Mouse (Mus musculus): ENCODE measurements around the gene Net1.
"Not testable (repeated sequence)": the region's sequence is repeated elsewhere in the genome, so short reads cannot be mapped to it uniquely, and the experiment has no call there.

Gene Net1

DNA sequence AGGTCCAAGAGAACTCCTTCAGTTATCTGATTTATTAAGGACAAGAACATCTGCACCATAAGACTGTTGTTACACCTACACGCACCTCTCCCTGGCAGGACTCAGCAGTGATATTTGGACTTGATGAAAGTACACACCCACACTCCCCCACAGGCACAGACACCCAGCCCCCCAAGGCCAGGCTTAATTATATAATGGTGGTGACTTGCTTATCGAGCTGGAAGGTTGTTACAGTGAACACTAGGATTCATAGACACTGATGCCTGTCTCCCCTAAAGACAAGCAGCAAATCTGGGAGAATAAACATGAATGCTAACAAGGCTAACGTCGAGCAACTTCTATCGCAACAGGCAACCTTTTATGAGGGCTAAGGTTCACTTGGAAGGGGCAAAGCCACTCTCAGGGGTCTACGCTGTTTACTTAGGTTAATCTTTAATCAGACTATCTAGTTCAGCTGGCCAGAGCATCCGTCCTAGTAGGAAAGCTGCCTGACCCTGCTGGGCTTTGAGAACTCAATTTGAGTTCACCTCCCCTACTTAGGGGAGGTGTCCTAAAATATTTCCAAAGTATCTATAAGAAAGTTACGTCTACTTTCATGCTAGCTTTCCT lies 26.4 kb downstream of the Net1 start:
- DNase-seq (ENCODE audit: low read depth, low spot score): no peak

DNA sequence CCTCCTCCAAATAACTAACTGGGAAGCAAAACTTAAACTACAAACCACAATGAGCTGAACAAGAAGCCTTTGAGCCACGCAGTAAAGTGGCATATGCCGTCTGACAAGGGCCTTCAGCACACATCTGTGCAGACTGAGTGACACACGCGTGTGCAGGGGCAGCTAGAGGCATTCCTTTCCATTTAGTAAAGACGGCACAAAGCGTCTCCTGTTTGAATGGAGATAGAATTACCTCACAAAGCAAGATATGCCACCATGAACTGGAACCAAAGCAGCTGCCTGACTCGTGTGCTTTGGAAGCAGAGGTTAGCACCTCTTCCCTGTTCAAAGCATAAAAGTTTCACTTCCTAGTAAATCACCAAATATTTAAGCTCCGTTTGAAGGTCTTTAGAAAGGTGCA lies 28.0 kb downstream of the Net1 start:
- no peak for DNase-seq (ENCODE audit: low read depth, low spot score)

DNA sequence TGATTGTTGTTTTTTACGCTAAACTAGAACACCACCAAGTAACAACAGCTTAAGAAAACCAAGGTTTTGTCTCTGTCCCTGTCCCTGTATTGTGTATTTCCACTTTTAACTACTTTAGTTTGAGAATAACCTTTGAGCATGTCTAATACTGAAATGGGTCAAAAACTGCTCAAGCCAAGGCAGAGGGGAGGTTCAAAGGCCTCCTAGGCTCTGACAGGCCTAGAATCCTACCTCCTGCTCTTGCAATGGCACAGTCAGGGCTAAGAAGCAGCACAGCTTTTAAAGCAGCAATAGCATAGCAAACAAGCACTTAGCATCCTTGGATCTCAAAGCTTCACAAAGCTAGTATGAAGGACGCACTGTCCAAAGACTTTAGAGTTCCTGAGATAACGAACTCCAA lies 28.9 kb downstream of the Net1 start:
- no peak for DNase-seq (ENCODE audit: low read depth, low spot score)

DNA sequence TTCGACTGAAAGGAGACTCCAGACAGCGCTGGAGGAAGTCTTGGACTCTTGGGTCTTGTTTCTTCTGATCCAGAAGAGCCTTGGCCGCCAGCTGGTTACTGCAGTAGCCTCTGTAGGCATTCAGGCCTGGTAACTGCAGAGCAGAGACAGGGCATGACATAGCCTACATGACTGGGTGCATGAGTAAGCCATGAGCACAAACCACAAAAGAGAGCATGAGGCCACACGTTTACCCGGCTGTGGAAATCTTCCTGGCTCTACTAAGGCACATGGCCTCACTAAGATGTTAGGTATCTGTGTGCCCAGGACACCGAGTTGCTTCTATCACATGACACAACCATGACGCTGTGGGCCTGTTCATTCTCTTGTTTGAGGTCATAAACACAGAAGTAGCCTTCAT lies 31.4 kb downstream of the Net1 start:
- no peak for DNase-seq (ENCODE audit: low read depth, low spot score)

DNA sequence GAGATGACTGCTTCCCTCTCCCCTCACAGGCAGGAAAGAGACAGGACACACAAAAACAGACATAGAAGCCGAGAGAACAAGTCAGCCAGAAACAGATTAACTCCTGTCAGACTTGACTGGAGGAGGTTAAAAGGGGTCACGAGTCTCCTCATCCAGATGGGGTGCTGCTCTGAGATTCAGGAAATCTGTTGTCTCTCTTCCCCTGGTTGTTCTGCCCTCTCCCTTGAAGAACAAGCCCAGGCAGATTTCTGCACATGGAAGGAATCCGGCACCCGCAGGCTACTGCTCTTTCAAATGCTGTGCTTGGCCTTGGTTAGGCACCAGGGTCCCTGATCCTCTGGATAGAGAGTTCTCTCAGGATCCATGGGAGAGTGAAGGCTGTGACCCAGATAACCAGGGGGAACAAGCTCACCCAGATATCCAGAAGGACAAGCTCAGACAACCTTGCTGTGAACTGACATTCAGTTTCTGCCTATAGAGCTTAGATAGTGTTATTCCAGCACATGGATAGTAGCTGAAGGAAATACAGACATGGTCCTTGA lies 40.3 kb downstream of the Net1 start:
- DNase-seq (ENCODE audit: low read depth, low spot score): no peak

DNA sequence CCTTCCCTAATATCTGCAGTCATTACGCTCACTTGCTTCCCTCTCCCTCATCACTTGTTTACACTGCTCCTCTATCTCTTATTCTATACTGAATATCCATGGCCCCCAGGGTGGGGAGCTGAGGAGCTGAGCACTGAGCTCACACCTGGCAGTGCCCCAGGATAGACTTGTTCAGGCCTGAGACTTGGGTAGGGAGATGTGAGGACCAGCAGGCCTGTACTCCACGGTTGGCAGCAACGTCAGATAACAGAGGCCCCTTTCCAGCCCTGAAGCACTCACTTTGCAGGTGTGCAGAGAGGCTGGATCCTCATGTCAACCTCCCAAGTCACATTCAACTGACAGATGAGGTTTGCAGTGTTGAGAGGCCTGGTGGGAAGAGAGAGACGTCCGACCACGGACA lies 40.8 kb downstream of the Net1 start:
- no peak for DNase-seq (ENCODE audit: low read depth, low spot score)

DNA sequence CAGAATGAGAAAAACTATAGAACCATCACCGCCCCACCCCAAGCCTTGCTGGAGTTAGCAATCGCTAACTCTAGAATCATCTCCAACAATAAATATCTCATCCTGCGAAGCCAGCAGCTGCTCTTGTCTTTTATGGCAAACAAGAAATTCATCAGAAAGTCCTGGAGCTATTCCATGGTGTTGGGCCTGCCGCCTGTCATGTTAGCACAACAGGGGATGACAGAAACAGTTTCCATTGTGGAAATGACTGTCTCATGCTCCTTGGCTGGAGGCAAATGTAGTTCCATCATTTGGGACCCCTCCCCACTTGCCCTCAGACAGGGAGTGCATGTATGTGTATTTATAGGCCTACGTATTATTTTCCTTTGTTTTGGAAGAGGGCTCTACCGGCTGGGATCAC lies 41.6 kb downstream of the Net1 start:
- DNase-seq (ENCODE audit: low read depth, low spot score): no peak

DNA sequence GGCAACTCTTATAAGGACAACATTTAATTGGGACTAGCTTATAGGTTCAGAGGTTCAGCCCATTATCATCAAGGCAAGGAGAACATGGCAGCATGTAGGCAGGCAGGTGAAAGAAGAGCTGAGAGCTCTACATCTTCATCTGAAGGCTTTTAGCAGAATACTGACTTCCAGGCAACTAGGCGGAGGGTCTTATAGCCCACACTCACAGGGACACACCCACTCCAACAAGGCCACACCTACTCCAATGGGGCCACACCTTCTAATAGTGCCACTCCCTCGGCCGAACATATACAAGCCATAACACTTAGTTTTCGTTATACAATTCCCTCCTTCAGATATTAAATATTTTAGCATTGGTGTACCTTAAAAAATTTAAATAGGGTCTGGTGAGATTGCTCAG lies 45.2 kb downstream of the Net1 start:
- no peak for DNase-seq (ENCODE audit: low read depth, low spot score)

DNA sequence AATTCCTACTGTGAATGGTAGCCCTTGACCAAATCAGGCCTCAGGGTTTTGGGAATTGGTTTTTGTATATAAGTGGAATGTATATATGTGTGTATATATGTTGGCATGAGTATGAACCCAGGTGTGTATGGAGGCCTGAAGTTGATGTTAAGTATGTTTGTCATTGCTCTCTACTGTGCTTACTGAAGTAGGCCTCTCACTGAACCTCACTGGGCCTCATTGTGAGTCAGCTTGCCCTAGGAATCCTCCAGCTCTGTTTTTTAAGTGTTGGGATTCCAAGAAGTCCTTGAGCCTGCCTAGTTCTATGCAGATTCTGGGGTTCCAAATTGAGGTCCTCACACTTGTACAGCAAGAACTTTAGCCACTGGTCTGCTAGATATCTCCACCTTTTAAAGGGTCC lies 48.1 kb downstream of the Net1 start:
- no peak for DNase-seq (ENCODE audit: low read depth, low spot score)

DNA sequence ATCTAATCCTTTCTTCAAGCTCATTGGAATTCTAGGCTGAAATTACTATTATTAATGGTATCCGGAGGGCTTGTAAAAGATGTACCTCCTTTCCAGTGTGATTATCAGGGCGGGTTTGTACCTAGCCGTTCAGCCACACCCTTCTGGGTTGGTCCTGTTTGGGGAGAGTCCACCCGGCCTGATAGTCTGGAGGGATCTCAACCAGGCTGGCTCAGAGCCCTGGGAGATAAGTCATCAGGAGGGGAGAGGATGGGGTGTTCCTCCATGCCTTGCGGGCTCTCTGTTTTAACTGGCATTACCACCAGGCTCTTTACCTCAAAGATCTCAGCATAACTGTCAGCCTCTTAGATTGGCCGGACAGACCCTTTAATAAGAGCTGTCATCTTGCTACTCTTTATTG lies 50.9 kb downstream of the Net1 start:
- no peak for DNase-seq (ENCODE audit: low read depth, low spot score)

DNA sequence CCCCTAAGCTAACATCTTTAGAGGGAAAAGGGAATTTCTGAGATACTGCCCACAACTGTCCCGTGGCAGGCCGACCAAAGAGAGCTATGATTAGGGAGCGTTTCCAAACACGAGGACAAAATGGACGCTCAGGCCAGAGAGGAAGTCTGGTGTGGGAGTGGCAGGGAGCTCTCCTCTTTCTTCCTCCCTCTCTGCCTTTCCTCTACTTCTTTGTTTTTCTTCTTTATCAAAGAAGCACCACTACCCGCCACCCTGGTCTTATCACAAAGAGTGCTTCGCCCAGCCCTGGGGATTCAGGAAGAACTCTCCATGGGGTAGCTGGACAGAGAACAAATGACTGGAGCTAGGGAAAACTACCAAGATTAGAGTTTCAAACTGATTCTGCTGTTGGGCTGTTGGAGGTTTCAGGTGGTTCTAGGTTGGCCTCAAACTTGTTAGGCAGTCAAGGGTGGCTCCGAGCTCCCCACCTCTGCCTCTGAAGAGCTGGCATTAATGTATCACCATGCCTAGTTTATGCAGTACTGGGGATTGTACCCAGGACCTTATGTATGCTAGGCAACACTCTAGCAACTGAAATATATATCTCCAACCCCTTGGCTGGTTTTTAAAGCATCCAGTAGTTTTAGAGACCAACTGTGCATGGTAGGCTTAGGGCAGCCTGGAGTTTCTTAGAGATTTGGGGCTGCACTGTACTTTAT lies 51.5 kb downstream of the Net1 start:
- peak; percentile 24 for DNase-seq (ENCODE audit: low read depth, low spot score)

DNA sequence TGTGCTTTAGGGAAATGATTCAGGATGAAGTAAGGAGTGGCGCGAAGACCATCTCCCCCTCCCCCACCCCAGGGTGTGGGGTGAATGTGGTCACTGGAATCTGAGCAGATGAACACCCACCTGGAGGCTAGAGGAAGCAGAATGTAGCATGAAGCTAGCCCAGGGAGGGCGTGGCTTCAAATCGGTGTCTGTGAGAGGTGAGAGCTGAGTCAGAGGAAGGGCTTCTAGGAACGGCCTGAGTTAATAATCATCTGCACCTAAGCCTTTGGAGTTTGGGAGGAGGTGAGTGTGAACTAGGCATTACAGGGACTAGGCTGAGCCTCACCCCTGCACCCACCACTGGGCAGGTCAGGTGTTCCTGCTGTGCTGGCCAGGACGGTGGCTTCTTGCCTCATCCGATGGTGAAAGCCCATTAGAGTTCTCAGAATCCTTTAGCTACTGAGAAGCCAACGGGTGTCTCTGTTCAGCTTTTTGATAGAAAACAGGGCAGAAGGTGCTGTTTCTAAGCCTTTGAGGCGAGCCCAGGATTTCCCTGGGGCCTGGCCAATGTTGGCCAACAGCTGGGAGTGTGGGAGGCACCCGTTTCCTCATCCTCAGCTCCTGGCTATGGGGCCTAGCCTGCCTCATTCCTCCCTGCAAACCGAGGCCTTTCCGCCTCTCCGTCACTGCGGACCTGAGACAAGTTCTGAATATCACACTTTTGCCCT lies 52.2 kb downstream of the Net1 start:
- DNase-seq (ENCODE audit: low read depth, low spot score): no peak

DNA sequence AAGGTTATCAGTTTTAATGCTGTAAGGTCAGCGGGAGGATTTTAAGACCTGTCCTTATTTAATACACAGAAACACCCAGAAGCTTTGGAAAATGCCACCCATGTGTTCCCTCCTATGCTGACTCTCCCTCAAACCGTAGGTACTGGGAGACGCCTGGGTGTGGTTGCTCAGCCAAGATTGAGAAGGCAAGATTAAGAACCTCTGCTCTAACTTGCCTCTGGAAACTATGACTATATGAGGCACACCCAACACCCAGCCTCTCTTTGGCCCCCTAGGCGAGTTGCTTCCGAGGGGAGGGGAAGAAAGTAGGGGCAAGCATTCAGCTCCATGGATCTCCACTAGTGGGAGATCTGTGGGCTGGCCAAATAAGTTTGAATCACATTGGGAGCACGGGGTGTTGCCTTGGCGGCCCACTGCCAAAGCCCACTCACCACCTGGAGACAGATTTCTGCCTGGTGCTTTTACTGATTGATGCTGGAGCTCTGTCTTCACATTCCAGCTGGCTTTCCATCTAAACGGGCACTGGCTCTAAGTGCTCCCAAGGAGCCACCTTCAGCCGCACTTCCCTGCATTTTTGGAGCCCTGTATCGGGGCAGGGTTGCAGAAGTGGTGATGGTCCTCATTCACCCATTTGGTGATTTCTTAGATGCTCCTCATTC lies 55.0 kb downstream of the Net1 start:
- no peak for DNase-seq (ENCODE audit: low read depth, low spot score)

DNA sequence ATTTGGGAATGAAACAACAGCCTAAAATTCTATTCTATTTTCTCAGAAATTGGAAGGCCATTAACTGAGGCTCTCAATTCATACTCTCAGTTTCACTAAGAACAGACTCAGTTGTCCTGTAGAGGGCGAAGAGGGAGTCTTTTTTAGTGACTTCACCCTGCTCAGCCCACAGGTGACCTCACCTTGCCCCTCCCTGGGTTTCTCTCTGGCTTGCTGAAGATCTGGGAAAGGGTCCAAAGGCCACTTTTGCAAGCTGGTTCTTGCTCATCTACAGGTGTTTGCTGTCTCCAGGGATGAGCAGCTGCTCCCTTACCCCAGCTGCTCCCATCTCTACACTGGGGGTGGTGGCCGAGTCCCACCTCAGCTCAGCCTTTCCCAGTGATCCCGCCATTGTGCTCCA lies 55.7 kb downstream of the Net1 start:
- DNase-seq (ENCODE audit: low read depth, low spot score): no peak

DNA sequence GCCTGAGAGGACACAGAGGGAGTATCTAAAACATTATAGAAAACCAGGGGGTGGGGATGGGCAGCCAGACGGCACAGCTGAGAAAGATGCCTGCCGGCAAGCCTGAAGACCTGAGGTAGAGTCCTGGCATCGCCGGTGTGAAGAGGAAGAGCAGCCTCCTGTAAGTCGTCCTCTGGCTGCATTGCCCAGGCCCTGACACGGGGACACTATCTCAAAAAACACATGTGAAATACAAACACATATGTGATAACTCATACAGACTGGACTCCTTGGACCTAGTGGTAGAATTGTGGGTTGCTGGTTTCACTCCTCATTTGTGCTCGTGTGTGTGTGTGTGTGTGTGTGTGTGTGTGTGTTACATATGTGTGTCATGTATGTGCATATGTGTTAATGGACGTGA lies 56.8 kb downstream of the Net1 start:
- DNase-seq (ENCODE audit: low read depth, low spot score): no peak

DNA sequence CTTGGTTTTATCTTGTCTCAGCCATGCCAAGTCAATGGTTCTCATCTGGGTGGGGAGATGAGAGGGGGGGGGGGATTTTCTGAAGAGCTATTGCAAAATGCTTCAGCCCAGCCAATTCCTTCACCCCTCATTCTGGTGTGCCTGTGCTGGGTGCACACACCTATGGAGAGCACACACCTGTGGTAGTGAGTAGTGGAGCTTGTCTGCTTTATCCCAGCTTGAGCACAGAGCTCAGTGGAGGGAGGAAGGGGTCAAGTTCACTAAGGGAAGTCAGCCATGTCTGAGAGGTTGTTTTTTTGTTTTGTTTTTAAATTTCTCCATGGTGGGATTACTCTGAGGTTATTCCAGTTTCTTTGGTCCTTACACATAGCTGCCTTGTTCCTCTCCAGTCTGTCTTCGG lies 61.8 kb downstream of the Net1 start:
- DNase-seq (ENCODE audit: low read depth, low spot score): no peak

DNA sequence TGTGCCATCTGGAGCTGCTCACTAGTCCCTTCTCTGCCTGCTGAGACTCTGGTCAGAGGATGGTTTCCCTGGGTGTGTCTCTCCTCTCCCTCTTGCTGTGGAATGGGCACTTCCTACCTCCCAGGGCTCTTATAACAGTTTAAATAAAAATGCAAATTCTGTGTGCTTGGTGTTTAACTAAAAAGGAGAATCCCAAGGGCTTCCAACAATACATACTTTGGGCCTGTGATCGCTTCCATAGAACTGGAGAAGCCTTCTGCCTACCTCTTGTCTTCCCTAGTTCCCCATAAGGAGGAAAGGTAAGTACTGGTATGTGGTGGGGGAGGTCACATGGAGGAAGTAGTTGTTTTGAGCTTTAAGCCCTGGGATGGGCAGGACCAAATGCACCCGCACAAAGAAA lies 63.2 kb downstream of the Net1 start:
- DNase-seq (ENCODE audit: low read depth, low spot score): peak; percentile 82

DNA sequence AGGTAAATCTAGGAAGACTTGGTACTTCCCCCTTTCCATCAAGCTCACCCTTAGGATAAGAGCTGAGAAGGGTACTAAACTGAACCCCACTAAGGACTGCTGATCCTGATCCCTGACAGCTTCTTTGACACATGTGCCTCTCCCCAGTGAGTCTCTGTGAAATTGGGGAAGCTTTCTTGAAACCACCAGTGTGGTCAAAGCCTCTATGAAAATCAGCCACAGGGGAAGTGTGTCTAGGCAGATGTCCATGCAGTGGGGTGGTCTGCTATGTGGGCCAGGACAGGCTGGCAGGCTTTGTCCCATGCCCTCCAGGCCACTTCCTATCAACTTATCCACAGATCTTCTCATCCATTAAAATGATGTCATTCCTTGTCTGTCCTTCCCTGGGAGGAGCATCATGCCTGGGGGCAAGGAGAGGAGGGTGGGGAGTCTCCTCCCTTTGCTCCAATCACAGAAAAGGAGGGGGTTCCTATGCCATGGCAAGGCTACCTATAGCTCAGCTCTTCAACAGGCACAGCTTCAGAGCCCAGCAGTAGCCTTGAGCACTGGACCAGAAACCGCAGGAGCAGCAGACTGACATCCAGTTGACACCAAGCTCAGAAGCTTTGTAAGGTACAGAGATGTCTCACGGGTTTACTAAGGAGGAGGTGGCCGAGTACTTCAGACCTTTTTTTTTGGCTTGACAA lies 64.2 kb downstream of the Net1 start, which contains the start of gene Calm5:
Gene Calm5 (plus strand): TSS at position 526 of the 686 bp plus-strand sequence.
- not testable (repeated sequence) for DNase-seq (ENCODE audit: low read depth, low spot score)

DNA sequence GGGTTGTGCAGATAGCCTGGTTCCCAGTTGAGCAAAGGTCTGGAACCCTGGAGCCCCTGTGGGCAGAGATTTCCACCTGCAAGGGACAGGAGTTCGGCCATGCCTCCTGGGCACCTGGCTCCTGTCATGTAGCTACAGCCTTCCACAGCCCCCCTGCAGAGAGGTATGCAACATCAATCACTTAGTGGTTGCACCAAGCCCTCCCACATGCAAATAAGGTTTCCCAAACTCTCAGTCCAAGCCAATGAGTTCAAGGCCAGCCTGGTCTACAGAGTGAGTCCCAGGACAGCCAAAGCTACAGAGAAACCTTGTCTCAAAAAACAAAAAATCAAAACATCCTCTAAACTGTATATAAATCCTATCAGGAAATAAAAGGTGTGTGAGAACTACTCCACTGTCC lies 67.7 kb downstream of the Net1 start:
- DNase-seq (ENCODE audit: low read depth, low spot score): peak; percentile 54

DNA sequence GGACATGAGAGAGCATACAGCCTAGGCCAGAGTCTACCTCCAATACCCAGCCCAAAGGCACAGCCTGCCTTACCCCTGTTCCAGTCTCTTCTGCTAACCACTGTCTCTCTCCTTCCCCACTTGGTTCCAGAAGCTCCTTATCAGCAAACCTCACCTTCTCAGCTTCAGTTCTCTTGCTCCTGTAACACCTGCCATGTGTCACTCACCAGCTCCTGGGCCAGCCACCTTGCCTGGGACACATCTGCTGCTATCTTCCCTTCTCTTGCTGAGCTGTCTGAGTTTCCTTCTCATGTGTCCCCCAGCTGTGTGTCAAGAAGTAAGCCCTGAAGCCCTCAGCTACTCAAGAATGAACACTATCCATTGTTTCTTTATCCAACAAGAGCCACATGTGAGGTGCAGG lies 77.4 kb downstream of the Net1 start:
- DNase-seq (ENCODE audit: low read depth, low spot score): not testable (repeated sequence)

DNA sequence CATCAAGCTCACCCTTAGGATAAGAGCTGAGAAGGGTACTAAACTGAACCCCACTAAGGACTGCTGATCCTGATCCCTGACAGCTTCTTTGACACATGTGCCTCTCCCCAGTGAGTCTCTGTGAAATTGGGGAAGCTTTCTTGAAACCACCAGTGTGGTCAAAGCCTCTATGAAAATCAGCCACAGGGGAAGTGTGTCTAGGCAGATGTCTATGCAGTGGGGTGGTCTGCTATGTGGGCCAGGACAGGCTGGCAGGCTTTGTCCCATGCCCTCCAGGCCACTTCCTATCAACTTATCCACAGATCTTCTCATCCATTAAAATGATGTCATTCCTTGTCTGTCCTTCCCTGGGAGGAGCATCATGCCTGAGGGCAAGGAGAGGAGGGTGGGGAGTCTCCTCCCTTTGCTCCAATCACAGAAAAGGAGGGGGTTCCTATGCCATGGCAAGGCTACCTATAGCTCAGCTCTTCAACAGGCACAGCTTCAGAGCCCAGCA lies 80.7 kb downstream of the Net1 start, which contains the start of gene Calm4:
Gene Calm4 (plus strand): TSS at position 446 of the 496 bp plus-strand sequence.
- not testable (repeated sequence) for DNase-seq (ENCODE audit: low read depth, low spot score)

Measured in R1 (cell line).